Mouse (Mus musculus) stomach, postnatal 0 days (tissue): ENCODE measurements around the gene Eif5a.

Experiments
- CTCF ChIP-seq: IDR thresholded peaks from 2 replicates; pipeline ENCODE4 v1.5.1; 2016; ENCODE audit warnings: antibody characterized with exemption, low read depth, mild to moderate bottlenecking, moderate library complexity
- EP300 ChIP-seq: optimal IDR thresholded peaks from 2 replicates; pipeline ENCODE3; 2016; ENCODE audit warnings: antibody characterized with exemption

GRCm38 (mm10) chr11:69901406-69901846, 20.3 kb downstream of the Eif5a start:
- no peak for TF ChIP-seq EP300
- no peak for TF ChIP-seq CTCF
